Mouse (Mus musculus) testis, adult 2 months (tissue): Measurements from ENCODE around the gene Pgpep1.

ENCODE experiments used
- CTCF ChIP-seq: fragments of 200-500 bp; IDR thresholded peaks from 2 replicates; pipeline ENCODE4 v1.5.1; 2012; ENCODE audit warnings: low read depth, mild to moderate bottlenecking, inconsistent platforms, low read length, moderate library complexity; ENCODE audit not compliant: control insufficient read depth, insufficient read depth, insufficient replicate concordance
- POLR2A ChIP-seq: fragments of 200-500 bp; IDR thresholded peaks from 2 replicates; pipeline ENCODE4 v1.6.1; 2012; ENCODE audit warnings: low read depth, mild to moderate bottlenecking, inconsistent platforms, low read length, moderate library complexity; ENCODE audit not compliant: control insufficient read depth

DNA sequence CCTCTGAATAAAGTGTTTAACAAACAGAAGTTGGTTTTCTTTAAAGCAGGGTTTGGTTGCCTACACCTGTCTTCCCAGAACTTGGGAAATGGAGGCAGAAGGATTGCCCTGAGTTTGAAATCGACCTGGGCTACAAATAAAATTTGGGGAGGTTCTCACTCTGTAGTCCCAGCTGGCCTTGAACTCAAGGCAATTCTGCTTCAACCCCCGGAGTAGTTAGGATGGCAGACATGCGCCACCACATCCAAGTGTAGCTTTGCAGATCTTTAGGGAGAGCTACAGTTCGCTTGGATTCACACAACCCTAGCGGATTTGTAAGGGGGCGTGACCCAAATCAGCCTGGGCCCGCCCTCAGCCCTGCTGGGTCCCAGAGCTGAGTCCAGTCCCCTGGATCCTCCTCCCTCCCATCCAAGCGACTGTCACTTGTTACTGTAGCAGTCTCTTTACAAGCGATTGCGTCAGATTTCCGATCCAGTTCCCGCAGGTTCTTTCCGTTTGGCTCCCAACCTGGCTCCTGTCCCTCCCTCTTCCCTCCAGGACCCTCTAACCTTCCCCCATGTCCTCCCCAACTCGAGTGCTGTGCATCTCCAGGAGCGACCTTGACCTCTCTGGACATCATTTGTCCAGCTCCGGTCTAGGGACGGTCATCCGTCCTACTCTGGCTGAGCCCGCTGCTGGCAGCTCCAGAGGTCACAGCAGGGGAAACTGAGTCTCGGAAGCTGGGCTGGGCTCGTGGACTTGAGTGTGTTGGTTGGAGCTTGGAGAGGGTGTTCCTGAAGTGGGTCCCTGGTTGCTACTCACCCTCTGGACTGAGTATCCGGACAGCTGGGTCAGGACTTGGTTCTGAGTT lies 29.4 kb downstream of the Pgpep1 start:
- TF ChIP-seq POLR2A: no peak
- no peak for TF ChIP-seq CTCF
